Mouse (Mus musculus) urinary bladder, postnatal 4 days (tissue): ENCODE measurements around the gene Mob1b.

Source experiments
- DNase-seq, 2 experiments: peaks; one replicate each; pipeline ENCODE4 v3.0.0; 2021 to 2022; ENCODE audit warnings: low spot score in 2 of 2

The Mob1b gene

GRCm38 (mm10) chr5:88782072-88782765 is 61.6 kb downstream of the Mob1b start:
- DNase-seq = no peak

GRCm38 (mm10) chr5:88785059-88785458 is 64.4 kb downstream of the Mob1b start:
- no peak for DNase-seq

- no peak for DNase-seq
Observed at GRCm38 (mm10) chr5:88790675-88791074, 70.0 kb downstream of the Mob1b start.

GRCm38 (mm10) chr5:88791256-88792245 is 70.9 kb downstream of the Mob1b start:
- DNase-seq = no peak

- DNase-seq = no peak
Observed at GRCm38 (mm10) chr5:88793676-88794075, 73.0 kb downstream of the Mob1b start.

GRCm38 (mm10) chr5:88795910-88796584 is 75.4 kb downstream of the Mob1b start:
- DNase-seq = no peak

GRCm38 (mm10) chr5:88796588-88796987 is 75.9 kb downstream of the Mob1b start:
- DNase-seq = no peak

- no peak for DNase-seq
Observed at GRCm38 (mm10) chr5:88797121-88797520, 76.5 kb downstream of the Mob1b start.

- no peak for DNase-seq
Observed at GRCm38 (mm10) chr5:88805616-88806015, 85.0 kb downstream of the Mob1b start.

- no peak for DNase-seq
Observed at GRCm38 (mm10) chr5:88806278-88806677, 85.6 kb downstream of the Mob1b start.

GRCm38 (mm10) chr5:88807342-88807741 is 86.7 kb downstream of the Mob1b start:
- DNase-seq = no peak

- no peak for DNase-seq
Observed at GRCm38 (mm10) chr5:88813188-88813587, 92.5 kb downstream of the Mob1b start.
